8 mouse cellular contexts compared by ENCODE assay signal in genomic region chr4:135667266-135667844, GRCm38 (mm10). TPM values are rescaled to one million over a fixed set of nuclear protein-coding genes. Genes with fewer than 3 reads are reported as not detected.
DNase-seq lines count a peak whose midpoint lies in the region; ATAC-seq lines count a peak whose summit lies in the region.

No protein-coding gene starts in this region.

- no peaks in the 10 kb centered on the region for H3K36me3 ChIP-seq in hindbrain, embryonic 12.5 days
- no peaks in the 10 kb centered on the region for H3K36me3 ChIP-seq in lung, embryonic 15.5 days

- WGBS in hindbrain, embryonic 12.5 days: 16% methylated on average over 16 of the region's 16 CpGs
- WGBS in lung, embryonic 15.5 days: 11% methylated on average over 16 of the region's 16 CpGs

- no peak overlapping the region for H3K27ac ChIP-seq in hindbrain, embryonic 12.5 days
- H3K27ac ChIP-seq in lung, embryonic 15.5 days: no peak overlapping the region

- no peaks in the 10 kb centered on the region for H3K9me3 ChIP-seq in hindbrain, embryonic 12.5 days (replicated peaks)
- H3K9me3 ChIP-seq in lung, embryonic 15.5 days: no peaks in the 10 kb centered on the region

- H3K4me3 ChIP-seq in hindbrain, embryonic 12.5 days: no peak overlapping the region
- no peak overlapping the region for H3K4me3 ChIP-seq in lung, embryonic 15.5 days

- 0 out of 2 replicates have a peak, but pooled peaks cover 6% of the 10 kb centered on the region for H3K27me3 ChIP-seq in hindbrain, embryonic 12.5 days
- H3K27me3 ChIP-seq in lung, embryonic 15.5 days: peaks cover 4% of the 10 kb centered on the region; the same call in 1 of the 2 replicates

- peak overlapping the region; percentile 30; the same call in 1 of the 2 replicates for H3K4me2 ChIP-seq in hindbrain, embryonic 12.5 days (replicated peaks)
- peak overlapping the region; percentile 26; the same call in 1 of the 2 replicates for H3K4me2 ChIP-seq in lung, embryonic 15.5 days

- DNase-seq in heart, adult 9 months (ENCODE audit: low spot score in 2 of 2): peak; percentile 28 to 46
- no peak for DNase-seq in heart, adult 11 months
- peak; percentile 59 for DNase-seq in ES-CJ7 (ENCODE audit: low read depth, low spot score)
- DNase-seq in cerebellum, postnatal 25 days: peak; percentile 21 to 35
- DNase-seq in retina, postnatal 7 days (ENCODE audit: low read depth, low spot score): peak; percentile 69
- no peak for DNase-seq in right cerebral cortex, postnatal 14 days

- no peak for ATAC-seq in hindbrain, embryonic 12.5 days (ENCODE audit: low FRiP score)
- ATAC-seq in lung, embryonic 15.5 days (ENCODE audit: borderline replicate concordance, extremely low read depth, low FRiP score, low TSS enrichment): no peak

- no peak overlapping the region for H3K9ac ChIP-seq in hindbrain, embryonic 12.5 days
- H3K9ac ChIP-seq in lung, embryonic 15.5 days: no peak overlapping the region

- H3K4me1 ChIP-seq in hindbrain, embryonic 12.5 days: no peaks in the 10 kb centered on the region
- no peaks in the 10 kb centered on the region for H3K4me1 ChIP-seq in lung, embryonic 15.5 days

RNA-seq across cellular contexts. Expression of gene Ifnlr1, which starts 18.7 kb away (rescaled TPM):
- 0.42 and 0.65 TPM in 2 replicates for polyA plus RNA-seq in hindbrain, embryonic 12.5 days (2016; fragmentation: Nextera tagmentation; extraction: Ambion mirVana)
- polyA plus RNA-seq in lung, embryonic 15.5 days (2015; fragmentation: Nextera tagmentation; extraction: Ambion mirVana): 1.5 and 1.8 TPM in 2 replicates

Comparison
In these comparisons a context has a peak if more than half of its experiments do, and no peak if none do; other contexts are left out.
1. DNase-seq: peak in heart, adult 9 months (2 of 2), ES-CJ7 (single experiment), cerebellum, postnatal 25 days (2 of 2) and retina, postnatal 7 days (single experiment); none in heart, adult 11 months (single experiment) and right cerebral cortex, postnatal 14 days (single experiment).